Mouse (Mus musculus) kidney, postnatal 0 days (tissue): ENCODE results near the gene Fras1. TPM values are rescaled to one million over a fixed set of nuclear protein-coding genes. Genes with fewer than 3 reads are reported as not detected.

ENCODE experiments used
- ATAC-seq: fragments of 200-750 bp; cut with Nextera tagmentation; replicated peaks from 2 replicates; pipeline ENCODE4 v1.8.0; 2017; ENCODE audit warnings: low read depth, moderate number of reproducible peaks, moderate TSS enrichment, moderate library complexity; ENCODE audit not compliant: low FRiP score
- DNase-seq: peaks from one replicate; pipeline ENCODE4 v3.0.0-alpha.2; 2016; ENCODE audit warnings: low spot score
- H3K27ac ChIP-seq: fragments of 300-500 bp; sonication (generic); 2 replicates; pipeline ENCODE4 v1.5.1; 2014; ENCODE audit warnings: mild to moderate bottlenecking
- H3K27me3 ChIP-seq: fragments of 300-500 bp; sonication (generic); 2 replicates; pipeline ENCODE4 v1.6.1; 2014; ENCODE audit warnings: low read length, mixed read lengths; ENCODE audit not compliant: insufficient read depth
- H3K36me3 ChIP-seq: fragments of 300-500 bp; sonication (generic); 2 replicates; pipeline ENCODE4 v1.6.1; 2014; ENCODE audit warnings: low read length, mixed read lengths; ENCODE audit not compliant: insufficient read depth
- H3K4me1 ChIP-seq: fragments of 300-500 bp; sonication (generic); replicated peaks from 2 replicates; pipeline ENCODE4 v1.6.1; 2014; ENCODE audit warnings: antibody characterized with exemption, low read length, mixed read lengths; ENCODE audit not compliant: insufficient read depth
- H3K4me2 ChIP-seq: fragments of 300-500 bp; sonication (generic); 2 replicates; pipeline ENCODE4 v1.6.1; 2014; ENCODE audit warnings: mild to moderate bottlenecking, low read length, moderate library complexity, mixed read lengths
- H3K4me3 ChIP-seq: fragments of 300-500 bp; sonication (generic); replicated peaks from 2 replicates; pipeline ENCODE4 v1.5.1; 2014; ENCODE audit warnings: low read depth, low read length
- H3K9ac ChIP-seq: fragments of 300-500 bp; sonication (generic); 2 replicates; pipeline ENCODE4 v1.6.1; 2014; ENCODE audit warnings: low read depth, low read length
- H3K9me3 ChIP-seq: fragments of 300-500 bp; sonication (generic); replicated peaks from 2 replicates; pipeline ENCODE4 v1.6.1; 2016; ENCODE audit warnings: low read length, inconsistent platforms, mixed read lengths
- CTCF ChIP-seq: IDR thresholded peaks from 2 replicates; pipeline ENCODE4 v1.5.1; 2016; ENCODE audit warnings: antibody characterized with exemption, low read depth, mild to moderate bottlenecking, moderate library complexity
- WGBS: fragments of 180-500 bp; shearing (Covaris S2); extraction: QIAGEN DNeasy Blood & Tissue Kit; methylation state at CpG from one replicate; pipeline ENCODE4 v1.1.7; 2014; 5-methylcytosine and 5-hydroxymethylcytosine counted together
- polyA plus RNA-seq: library from polyadenylated mRNA; unstranded; fragments of >200 nt; fragmentation: Nextera tagmentation; extraction: Ambion mirVana; gene quantifications from 2 replicates; pipeline ENCODE4 v1.2.1, GENCODE M21; 2015

Fras1 gene
- polyA plus RNA-seq, 1 experiment from 2014 or later: 15.8 TPM

DNA sequence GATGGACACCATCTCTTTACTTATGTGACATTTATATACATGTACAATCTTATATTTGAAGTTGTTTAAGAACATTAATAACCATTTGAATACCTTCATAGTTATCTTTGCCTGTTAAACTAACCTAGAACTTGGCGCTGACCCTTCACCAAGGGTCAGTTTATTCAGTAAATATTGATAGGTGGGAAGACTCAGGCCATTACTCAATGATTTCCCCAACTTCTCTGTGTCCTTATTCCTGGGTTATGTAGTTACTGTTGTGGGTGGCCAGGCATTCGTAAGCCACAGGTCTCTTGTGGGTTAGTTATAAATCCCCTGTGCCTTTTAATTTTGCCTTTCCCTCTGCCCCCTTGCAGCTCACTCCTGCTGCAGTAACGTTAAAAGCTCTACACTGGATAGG, 162.8 kb downstream of the Fras1 start:
- ATAC-seq (no peak), DNase-seq (no peak)
- TF ChIP-seq CTCF: no peak
- Histone ChIP-seq H3K4me1 (no peaks in the 10 kb centered on the region), H3K27ac (no peak overlapping the region), H3K36me3 (no peaks in the 10 kb centered on the region), H3K4me2 (no peak overlapping the region), H3K9me3 (no peaks in the 10 kb centered on the region), H3K4me3 (no peak overlapping the region), H3K27me3 (no peaks in the 10 kb centered on the region), H3K9ac (no peak overlapping the region)
- WGBS: 77% methylated on average over 3 of the region's 3 CpGs

DNA sequence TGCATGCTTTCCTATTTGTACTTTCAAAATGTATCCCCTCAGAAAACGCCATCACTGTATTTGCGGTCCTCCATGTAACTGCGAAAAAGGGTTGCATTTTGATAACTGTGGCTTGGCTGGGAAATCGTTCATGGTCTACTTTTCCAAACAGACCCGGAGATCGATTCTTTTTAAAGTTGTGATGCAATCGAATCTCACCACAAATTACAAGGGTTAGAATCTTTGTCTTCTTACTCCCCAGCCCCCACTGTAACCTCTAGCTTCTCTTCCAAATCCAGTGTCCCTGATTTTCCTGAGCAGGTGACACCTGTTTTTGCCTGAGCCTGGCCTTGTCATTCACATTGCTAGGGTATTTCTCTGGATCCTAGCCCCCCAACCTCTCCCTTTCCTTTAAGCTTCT, 163.2 kb downstream of the Fras1 start:
- no peaks in the 10 kb centered on the region for H3K36me3 ChIP-seq
- no peaks in the 10 kb centered on the region for H3K4me1 ChIP-seq
- no peak for DNase-seq
- 95% methylated on average over 7 of the region's 7 CpGs for WGBS
- H3K9ac ChIP-seq: no peak overlapping the region
- no peak for ATAC-seq
- H3K4me3 ChIP-seq: no peak overlapping the region
- no peaks in the 10 kb centered on the region for H3K9me3 ChIP-seq
- no peak for TF ChIP-seq CTCF
- H3K27me3 ChIP-seq: no peaks in the 10 kb centered on the region
- no peak overlapping the region for H3K27ac ChIP-seq
- H3K4me2 ChIP-seq: no peak overlapping the region

DNA sequence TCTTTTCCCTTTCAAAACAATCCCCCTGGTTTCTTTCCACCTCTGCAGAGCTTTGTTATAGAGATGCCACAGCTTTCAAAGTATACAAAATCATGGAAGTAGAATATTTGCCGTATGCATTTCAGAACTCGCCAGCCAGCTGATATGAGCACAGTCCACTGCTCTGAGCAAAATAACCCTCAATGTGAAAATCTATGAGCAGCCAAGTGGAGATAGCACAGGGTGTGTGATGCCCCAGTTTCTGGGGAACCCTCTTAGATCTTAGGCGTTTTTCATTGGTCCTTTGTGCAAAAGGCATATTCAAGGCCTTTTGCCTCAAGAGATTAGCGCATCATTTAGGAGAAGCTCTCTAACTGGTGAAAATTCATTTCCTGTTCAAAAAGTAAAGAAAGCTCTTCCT, 170.4 kb downstream of the Fras1 start:
- H3K4me3 ChIP-seq: no peak overlapping the region
- no peak for ATAC-seq
- no peaks in the 10 kb centered on the region for H3K36me3 ChIP-seq
- H3K9ac ChIP-seq: no peak overlapping the region
- no peak overlapping the region for H3K4me2 ChIP-seq
- WGBS: 89% methylated on average over 4 of the region's 4 CpGs
- DNase-seq: no peak
- no peak for TF ChIP-seq CTCF
- no peaks in the 10 kb centered on the region for H3K9me3 ChIP-seq
- H3K4me1 ChIP-seq: no peaks in the 10 kb centered on the region
- H3K27me3 ChIP-seq: no peaks in the 10 kb centered on the region
- H3K27ac ChIP-seq: no peak overlapping the region

DNA sequence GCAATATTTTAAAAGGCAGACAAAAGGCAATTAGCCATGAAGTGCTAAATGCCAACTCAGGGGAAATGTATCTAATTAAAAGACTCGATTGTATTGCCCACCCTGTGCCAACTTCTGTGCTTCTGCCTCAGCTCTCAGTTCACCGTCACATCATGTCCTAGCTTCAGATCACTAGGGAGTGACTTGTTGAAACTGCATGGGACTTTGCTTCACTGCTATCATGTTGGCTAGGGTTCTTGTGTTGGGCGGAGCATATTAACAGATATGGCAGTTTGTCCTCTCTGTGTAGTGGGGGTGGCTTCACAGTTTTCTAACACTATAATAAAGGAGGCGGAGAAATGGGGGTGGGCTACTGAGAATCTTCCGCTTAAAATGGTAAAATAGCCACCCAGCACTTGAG, 172.2 kb downstream of the Fras1 start:
- no peaks in the 10 kb centered on the region for H3K36me3 ChIP-seq
- H3K4me1 ChIP-seq: no peaks in the 10 kb centered on the region
- DNase-seq (no peak), ATAC-seq (no peak)
- no peak overlapping the region for H3K4me3 ChIP-seq
- H3K27me3 ChIP-seq: no peaks in the 10 kb centered on the region
- TF ChIP-seq CTCF: no peak
- H3K9ac ChIP-seq: no peak overlapping the region
- no peaks in the 10 kb centered on the region for H3K9me3 ChIP-seq
- WGBS: 81% methylated on average over 5 of the region's 5 CpGs
- no peak overlapping the region for H3K4me2 ChIP-seq
- no peak overlapping the region for H3K27ac ChIP-seq

DNA sequence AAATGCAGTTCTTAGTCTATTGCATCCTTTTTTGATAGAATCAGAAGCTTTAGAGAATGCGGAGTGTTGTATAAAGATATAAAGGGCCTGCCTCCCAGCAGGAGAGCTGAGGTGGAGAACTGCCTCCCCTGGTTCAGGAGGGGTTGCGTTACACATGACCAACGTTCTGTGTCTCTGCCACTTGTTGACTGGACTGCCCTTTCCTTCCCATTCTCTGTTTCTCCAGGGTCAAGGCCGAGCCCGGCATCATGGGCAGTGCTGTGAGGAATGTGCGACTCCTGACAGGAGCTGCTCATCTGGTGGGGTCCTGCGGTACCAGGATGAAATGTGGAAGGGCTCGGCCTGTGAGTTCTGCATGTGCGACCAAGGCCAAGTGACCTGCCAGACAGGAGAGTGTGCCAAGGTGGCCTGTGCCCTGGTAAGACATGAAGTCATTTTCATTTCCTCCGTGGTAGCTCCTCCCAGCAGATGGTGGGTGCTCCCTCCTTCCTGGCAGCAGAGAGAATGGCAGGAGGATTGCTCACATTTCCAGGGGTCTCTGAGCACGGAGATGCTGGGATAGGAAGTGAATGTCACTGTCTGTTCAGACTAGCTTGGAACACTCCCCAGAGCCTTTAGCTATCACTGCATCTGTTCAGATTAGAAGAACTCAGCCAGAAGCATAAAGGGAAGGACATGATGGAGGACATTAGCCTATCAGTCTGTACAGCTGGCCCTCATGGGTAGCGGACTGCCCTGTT, 181.4 kb downstream of the Fras1 start:
- H3K4me3 ChIP-seq: no peak overlapping the region
- peak; percentile 40; the same call in 1 of the 2 replicates for ATAC-seq
- H3K9ac ChIP-seq: no peak overlapping the region
- no peaks in the 10 kb centered on the region for H3K9me3 ChIP-seq
- DNase-seq: peak; percentile 17
- no peaks in the 10 kb centered on the region for H3K27me3 ChIP-seq
- H3K36me3 ChIP-seq: no peaks in the 10 kb centered on the region
- TF ChIP-seq CTCF: no peak
- H3K27ac ChIP-seq: no peak overlapping the region
- 54% methylated on average over 12 of the region's 12 CpGs for WGBS
- 0 out of 2 replicates have a peak, but pooled peaks cover 7% of the 10 kb centered on the region for H3K4me1 ChIP-seq
- no peak overlapping the region for H3K4me2 ChIP-seq

DNA sequence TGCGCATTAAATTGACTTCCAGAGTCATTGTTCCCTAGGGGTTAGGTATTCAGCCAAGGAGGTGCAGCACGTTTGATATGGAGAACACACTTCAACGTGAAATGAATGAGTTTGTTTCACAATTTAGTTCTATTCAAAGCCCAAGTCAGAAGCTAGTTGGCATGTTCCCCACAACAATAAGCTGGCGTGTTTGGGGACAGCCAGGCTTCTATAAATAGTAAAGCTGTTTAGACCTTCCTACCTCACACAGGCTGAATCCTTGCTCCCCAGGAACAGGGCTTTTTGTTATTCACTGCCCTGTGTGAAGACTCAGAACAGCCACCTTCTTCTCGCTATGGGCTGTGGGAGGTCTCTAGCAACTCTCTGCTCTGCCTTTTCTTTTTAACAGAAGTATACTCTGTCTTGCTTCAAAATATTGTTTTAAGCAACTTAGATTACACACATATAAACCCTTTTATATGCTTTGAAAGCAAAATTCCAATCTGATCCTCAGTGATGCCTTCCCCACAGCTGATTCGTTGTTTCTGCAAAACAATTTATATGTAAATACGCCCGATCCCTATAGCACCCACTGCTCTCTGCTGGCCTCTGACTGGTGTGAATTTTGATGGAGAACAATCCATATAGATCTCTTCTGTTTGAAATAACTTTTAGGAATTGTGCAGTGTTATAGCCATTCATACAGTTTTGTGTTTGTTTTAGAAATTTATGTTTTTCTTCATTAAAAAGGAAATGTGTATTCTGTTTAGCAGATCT, 184.5 kb downstream of the Fras1 start:
- 0 out of 2 replicates have a peak, but pooled peaks cover 3% of the 10 kb centered on the region for H3K36me3 ChIP-seq
- no peak overlapping the region for H3K27ac ChIP-seq
- H3K9ac ChIP-seq: no peak overlapping the region
- H3K4me3 ChIP-seq: no peak overlapping the region
- no peaks in the 10 kb centered on the region for H3K9me3 ChIP-seq
- 55% methylated on average over 8 of the region's 8 CpGs for WGBS
- TF ChIP-seq CTCF: no peak
- H3K27me3 ChIP-seq: no peaks in the 10 kb centered on the region
- H3K4me1 ChIP-seq: 0 out of 2 replicates have a peak, but pooled peaks cover 7% of the 10 kb centered on the region
- ATAC-seq: no peak
- no peak overlapping the region for H3K4me2 ChIP-seq
- DNase-seq: no peak
